Mouse (Mus musculus) kidney, adult 2 months (tissue): ENCODE data around the gene Gm28043.

Experiments used
- CTCF ChIP-seq: fragments of 200-500 bp; conservative IDR thresholded peaks from 2 replicates; pipeline ENCODE4 v1.5.1; 2011; ENCODE audit warnings: low read depth, mild to moderate bottlenecking, control low read depth, low read length, moderate library complexity, mixed read lengths; ENCODE audit not compliant: insufficient read depth, insufficient read length
- POLR2A ChIP-seq: fragments of 200-500 bp; IDR thresholded peaks from one replicate; pipeline ENCODE4 v1.6.1; 2011; ENCODE audit warnings: low read depth, low read length, control low read depth

GRCm38 (mm10) chr17:29693571-29693970, 78.9 kb downstream of the Gm28043 start:
- TF ChIP-seq CTCF: no peak
- no peak for TF ChIP-seq POLR2A
